Mouse (Mus musculus): ENCODE data around the gene Fam13c.

DNA sequence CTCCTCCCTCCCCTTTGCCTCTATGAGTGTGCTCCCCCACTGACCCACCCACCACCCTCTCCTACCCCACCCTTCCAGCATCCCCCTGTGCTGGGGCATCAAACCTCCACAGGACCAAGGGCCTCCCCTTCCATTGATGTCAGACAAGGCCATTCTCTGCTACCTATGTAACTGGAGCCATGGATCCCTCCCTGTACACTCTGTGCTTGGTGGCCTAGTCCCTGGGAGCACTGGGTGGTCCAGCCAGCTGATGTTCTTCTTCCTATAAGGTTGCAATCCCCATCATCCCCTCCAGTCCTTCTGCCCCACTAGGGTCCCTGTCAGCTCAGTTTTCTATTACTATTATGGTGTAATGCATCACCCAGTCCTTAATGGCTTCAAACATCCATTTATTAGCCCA lies 65.1 kb downstream of the Fam13c start:
- TF ChIP-seq CTCF (IDR thresholded peaks at IDR 0.05; ENCODE audit: control insufficient read depth, insufficient read depth, low read length): no peak
- no peak for TF ChIP-seq POLR2A (IDR thresholded peaks at IDR 0.05; ENCODE audit: borderline replicate concordance, control insufficient read depth, low read depth, low read length)

Measured in bone marrow, adult 2 months (tissue).